Mouse (Mus musculus) lung, adult 2 months (tissue): ENCODE data around the gene Alad.

Source experiments
- CTCF ChIP-seq: fragments of 200-500 bp; IDR thresholded peaks from 2 replicates; pipeline ENCODE4 v1.5.1; 2011; ENCODE audit warnings: mild to moderate bottlenecking, low read length, control low read depth; ENCODE audit not compliant: insufficient read depth
- POLR2A ChIP-seq: fragments of 200-500 bp; IDR thresholded peaks from 2 replicates; pipeline ENCODE4 v1.6.1; 2011; ENCODE audit warnings: low read depth, mild to moderate bottlenecking, control low read depth, low read length, borderline replicate concordance; ENCODE audit errors: extremely low read depth

DNA sequence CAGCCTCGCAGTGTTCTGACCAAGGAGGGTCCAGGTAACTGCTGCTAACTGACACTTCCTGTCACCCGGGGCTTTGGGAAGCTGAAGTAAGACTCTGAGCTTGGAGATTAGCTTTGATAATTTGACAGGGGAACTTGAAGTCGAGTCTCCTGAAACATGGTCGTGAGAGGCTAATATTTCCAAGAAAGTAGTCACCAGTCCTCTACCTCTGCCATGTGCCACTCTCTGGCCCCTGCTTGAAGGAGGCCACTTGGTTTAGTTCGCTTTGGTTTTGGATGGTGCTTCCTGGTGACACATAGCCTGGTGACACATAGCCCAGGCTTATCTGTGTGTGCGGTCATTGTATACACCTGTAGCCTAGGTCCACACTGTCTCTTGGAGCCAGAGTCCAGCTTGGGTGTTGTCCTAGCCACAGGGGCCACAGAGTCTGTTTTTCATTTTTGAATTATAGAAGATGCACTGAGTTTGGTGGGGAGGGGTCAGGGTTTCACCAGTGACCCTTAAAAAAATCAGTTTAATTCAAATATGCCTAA is 40.1 kb upstream of the Alad start, which contains the start of gene Rgs3:
- no peak for TF ChIP-seq CTCF
- TF ChIP-seq POLR2A, result no peak
